Mouse (Mus musculus) thymus, postnatal 0 days (tissue): ENCODE results near the gene Cib2. TPM values are rescaled to one million over a fixed set of nuclear protein-coding genes. Genes with fewer than 3 reads are reported as not detected.

ENCODE experiments used
- DNase-seq: peaks from one replicate; pipeline ENCODE4 v3.0.0-alpha.2; 2015; ENCODE audit warnings: low spot score
- polyA plus RNA-seq: library from polyadenylated mRNA; unstranded; fragments of >200 nt; fragmentation: Nextera tagmentation; extraction: Ambion mirVana; gene quantifications from 2 replicates; pipeline ENCODE4 v1.2.1, GENCODE M21; 2015

The Cib2 gene
- polyA plus RNA-seq, 1 experiment from 2014 or later = 1.8 TPM

DNA sequence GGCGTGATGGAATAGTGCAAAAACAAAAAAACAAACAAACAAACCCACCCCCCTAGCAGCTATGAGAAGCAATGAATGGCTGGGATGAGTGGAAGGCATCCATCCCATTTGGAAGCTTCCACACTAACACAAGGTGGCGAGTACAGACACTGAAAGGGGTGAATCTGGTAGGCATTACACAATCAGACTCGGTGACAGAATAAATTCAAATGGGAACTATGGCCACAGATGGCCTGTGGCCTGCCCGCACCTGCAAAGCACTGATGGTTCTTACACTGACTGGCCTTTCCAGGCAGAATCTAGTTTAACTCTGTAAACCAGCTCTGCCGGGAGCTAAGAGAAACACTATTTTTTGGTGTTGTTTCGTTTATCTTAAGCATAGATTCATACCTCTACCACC lies 60.7 kb downstream of the Cib2 start:
- no peak for DNase-seq

Other genes with a start within 250 kb of the Cib2 start
- gene Dmxl2, start 58.6 kb downstream of the Cib2 start, polyA plus RNA-seq = 1.0 and 1.1 TPM in 2 replicates
- 0.09 and 0.13 TPM in 2 replicates for gene Sh2d7, start 21.2 kb downstream of the Cib2 start, polyA plus RNA-seq
- 145 and 149 TPM in 2 replicates for gene Idh3a, start 26.1 kb upstream of the Cib2 start, polyA plus RNA-seq
- gene Acsbg1, start 101.7 kb upstream of the Cib2 start, polyA plus RNA-seq = 1.6 and 1.7 TPM in 2 replicates
- gene Dnaja4, start 138.7 kb upstream of the Cib2 start, polyA plus RNA-seq = 2.9 and 3.1 TPM in 2 replicates
- 154 and 174 TPM in 2 replicates for gene Wdr61, start 174.3 kb upstream of the Cib2 start, polyA plus RNA-seq
- gene Crabp1, start 204.5 kb upstream of the Cib2 start, polyA plus RNA-seq = 7.8 and 8.1 TPM in 2 replicates